ENCODE assay signal across 16 mouse cellular contexts in genomic region chr10:7196668-7197400, GRCm38 (mm10). TPM values are rescaled to one million over a fixed set of nuclear protein-coding genes. Genes with fewer than 3 reads are reported as not detected.
A peak's percentile ranks its signal among the peaks of the same experiment; 100 is the strongest.
DNase-seq lines count a peak whose midpoint lies in the region; ATAC-seq and TF ChIP-seq lines count a peak whose summit lies in the region.
"Had no signal": no experiment of that assay in that cellular context is flagged by ENCODE, and none has a peak within 500 bp of the region (broad histone marks: within the 10 kb centered on the region; RNA-seq: fewer than 3 reads in every experiment).

No protein-coding gene starts in this region.

- DNase-seq in heart, embryonic 10.5 days (ENCODE audit: low spot score), result no peak
- no peak for DNase-seq in heart, adult 8-10 months (ENCODE audit: low spot score)
- no peak for DNase-seq in heart, postnatal 0 days (ENCODE audit: low spot score)
- no peak for DNase-seq in heart, postnatal 36 days
- DNase-seq in midbrain, embryonic 11.5 days (ENCODE audit: low spot score, missing footprints), result no peak
- DNase-seq in spleen, adult 12 weeks (ENCODE audit: low spot score), result no peak
- DNase-seq: adrenal gland, adult 2 months; cerebellum, adult 9-11 months; gastrocnemius, postnatal 14 days; kidney, adult 11 months; lung, postnatal 4 days; right cerebral cortex, postnatal 25 days; thymus, postnatal 25 days had no signal

- no peaks in the 10 kb centered on the region for H3K36me3 ChIP-seq in heart, embryonic 10.5 days
- no peaks in the 10 kb centered on the region for H3K36me3 ChIP-seq in heart, postnatal 0 days (replicated peaks; ENCODE audit: control insufficient read depth, insufficient read depth, low read length)
- H3K36me3 ChIP-seq in midbrain, embryonic 13.5 days, result no peaks in the 10 kb centered on the region
- no peaks in the 10 kb centered on the region for H3K36me3 ChIP-seq in midbrain, embryonic 11.5 days (ENCODE audit: control insufficient read depth, insufficient read depth, low read length)
- H3K36me3 ChIP-seq: embryonic facial prominence, embryonic 12.5 days; hindbrain, embryonic 15.5 days had no signal

- H3K9me3 ChIP-seq in heart, embryonic 10.5 days, result no peaks in the 10 kb centered on the region
- H3K9me3 ChIP-seq in heart, postnatal 0 days (replicated peaks; ENCODE audit: control insufficient read depth, low read length), result no peaks in the 10 kb centered on the region
- no peaks in the 10 kb centered on the region for H3K9me3 ChIP-seq in midbrain, embryonic 13.5 days
- no peaks in the 10 kb centered on the region for H3K9me3 ChIP-seq in midbrain, embryonic 11.5 days (ENCODE audit: control insufficient read depth, low read length)
- H3K9me3 ChIP-seq: embryonic facial prominence, embryonic 12.5 days; hindbrain, embryonic 15.5 days had no signal

- H3K4me2 ChIP-seq in heart, postnatal 0 days (ENCODE audit: low read depth, low read length), result no peak overlapping the region
- H3K4me2 ChIP-seq in midbrain, embryonic 13.5 days (replicated peaks), result no peak overlapping the region
- H3K4me2 ChIP-seq in midbrain, embryonic 11.5 days, result no peak overlapping the region
- H3K4me2 ChIP-seq: embryonic facial prominence, embryonic 12.5 days; hindbrain, embryonic 15.5 days had no signal

- no peak for ATAC-seq in heart, postnatal 0 days (ENCODE audit: insufficient read depth, low read depth)
- ATAC-seq in midbrain, embryonic 13.5 days, result 0 out of 2 replicates have a peak, but pooled peaks have one; percentile 16
- ATAC-seq in midbrain, embryonic 11.5 days (ENCODE audit: low FRiP score), result no peak

- H3K9ac ChIP-seq in heart, postnatal 0 days (replicated peaks; ENCODE audit: low read depth, low read length), result no peak overlapping the region
- H3K9ac ChIP-seq in midbrain, embryonic 13.5 days (replicated peaks), result no peak overlapping the region
- no peak overlapping the region for H3K9ac ChIP-seq in midbrain, embryonic 11.5 days (ENCODE audit: low read length)
- H3K9ac ChIP-seq: embryonic facial prominence, embryonic 12.5 days; hindbrain, embryonic 15.5 days had no signal

- intact Hi-C loops in heart, postnatal 36 days (cut with DNase I), result no loop called here

- no peaks in the 10 kb centered on the region for H3K27me3 ChIP-seq in heart, embryonic 10.5 days (ENCODE audit: insufficient read depth, poor library complexity, severe bottlenecking)
- no peaks in the 10 kb centered on the region for H3K27me3 ChIP-seq in heart, postnatal 0 days (ENCODE audit: control insufficient read depth, insufficient read depth, low read length)
- no peaks in the 10 kb centered on the region for H3K27me3 ChIP-seq in midbrain, embryonic 13.5 days
- no peaks in the 10 kb centered on the region for H3K27me3 ChIP-seq in midbrain, embryonic 11.5 days (ENCODE audit: control insufficient read depth, insufficient read depth, low read length)
- H3K27me3 ChIP-seq: embryonic facial prominence, embryonic 12.5 days; hindbrain, embryonic 15.5 days had no signal

- TF ChIP-seq EP300 in heart, postnatal 0 days (IDR thresholded peaks at IDR 0.05; ENCODE audit: low read depth), result no peak

- H3K4me3 ChIP-seq in heart, embryonic 10.5 days, result no peak overlapping the region
- H3K4me3 ChIP-seq in heart, postnatal 0 days (ENCODE audit: low read depth, low read length), result no peak overlapping the region
- no peak overlapping the region for H3K4me3 ChIP-seq in midbrain, embryonic 13.5 days (replicated peaks)
- H3K4me3 ChIP-seq in midbrain, embryonic 11.5 days (ENCODE audit: low read depth, low read length), result no peak overlapping the region
- H3K4me3 ChIP-seq: embryonic facial prominence, embryonic 12.5 days; hindbrain, embryonic 15.5 days had no signal

- peaks cover 38% of the 10 kb centered on the region for H3K4me1 ChIP-seq in heart, embryonic 10.5 days
- H3K4me1 ChIP-seq in heart, postnatal 0 days (ENCODE audit: control insufficient read depth, insufficient read depth), result peaks cover 18% of the 10 kb centered on the region
- peaks cover 8% of the 10 kb centered on the region; the same call in 1 of the 2 replicates for H3K4me1 ChIP-seq in midbrain, embryonic 13.5 days (replicated peaks)
- H3K4me1 ChIP-seq in midbrain, embryonic 11.5 days (ENCODE audit: control insufficient read depth, insufficient read depth, low read length), result peaks cover 3% of the 10 kb centered on the region; the same call in 1 of the 2 replicates
- H3K4me1 ChIP-seq: hindbrain, embryonic 15.5 days had no signal

- TF ChIP-seq CTCF in heart, postnatal 0 days (IDR thresholded peaks at IDR 0.05; ENCODE audit: low read depth), result no peak

- WGBS in heart, embryonic 10.5 days, result 68% methylated on average over 8 of the region's 8 CpGs
- 78% methylated on average over 8 of the region's 8 CpGs for WGBS in heart, postnatal 0 days
- WGBS in midbrain, embryonic 13.5 days, result 68% methylated on average over 8 of the region's 8 CpGs
- 70% methylated on average over 8 of the region's 8 CpGs for WGBS in midbrain, embryonic 11.5 days

- H3K27ac ChIP-seq in heart, embryonic 10.5 days, result peak overlapping the region; percentile 69; the same call in 1 of the 2 replicates
- H3K27ac ChIP-seq in heart, postnatal 0 days (ENCODE audit: low read depth), result peak overlapping the region; percentile 31; the same call in 1 of the 2 replicates
- H3K27ac ChIP-seq in midbrain, embryonic 13.5 days, result no peak overlapping the region
- no peak overlapping the region for H3K27ac ChIP-seq in midbrain, embryonic 11.5 days (ENCODE audit: low read depth, low read length)
- H3K27ac ChIP-seq: embryonic facial prominence, embryonic 12.5 days; hindbrain, embryonic 15.5 days had no signal

RNA-seq across cellular contexts. Expression of gene Cnksr3, which starts 15.2 kb away (rescaled TPM):
- 5.0 and 6.6 TPM in 2 replicates for polyA plus RNA-seq in heart, embryonic 10.5 days (2016; fragmentation: Nextera tagmentation; extraction: Ambion mirVana)
- 10 to 100 TPM; 17.2 to 25.1 (median 23.2) TPM for total RNA-seq in heart, adult 8-10 months (2022)
- 16.6 and 18.2 TPM in 2 replicates for total RNA-seq in heart, postnatal 0 days (2014; rRNA removed; ENCODE audit: low replicate concordance)
- 7.8 and 8.1 TPM in 2 replicates for polyA plus RNA-seq in heart, postnatal 0 days (2015; fragmentation: Nextera tagmentation; extraction: Ambion mirVana)
- 10 to 100 TPM; 22.1 to 35.7 TPM for total RNA-seq in heart, postnatal 36 days (2021)
- polyA plus RNA-seq in midbrain, embryonic 13.5 days (2015; fragmentation: Nextera tagmentation; extraction: Ambion mirVana), result 3.1 and 3.3 TPM in 2 replicates
- 6.7 and 7.4 TPM in 2 replicates for polyA plus RNA-seq in midbrain, embryonic 11.5 days (2014; fragmentation: Nextera tagmentation; extraction: Ambion mirVana)

Comparison
In these comparisons a context has a peak if more than half of its experiments do, and no peak if none do; other contexts are left out.
1. H3K27ac ChIP-seq: peak in heart, embryonic 10.5 days (single experiment) and heart, postnatal 0 days (single experiment); none in midbrain, embryonic 13.5 days (single experiment) and midbrain, embryonic 11.5 days (single experiment).